ENCODE assay signal across 18 mouse cellular contexts in genomic region chr4:35177926-35178645, GRCm38 (mm10). TPM values are rescaled to one million over a fixed set of nuclear protein-coding genes. Genes with fewer than 3 reads are reported as not detected.
"Had no signal": no experiment of that assay in that cellular context is flagged by ENCODE, and none has a peak within 500 bp of the region (broad histone marks: within the 10 kb centered on the region; RNA-seq: fewer than 3 reads in every experiment).

No protein-coding gene starts in this region.

- H3K4me1 ChIP-seq: limb, embryonic 10.5 days; liver, embryonic 15.5 days had no signal

- H3K9ac ChIP-seq: liver, embryonic 15.5 days had no signal

- H3K27me3 ChIP-seq: liver, embryonic 15.5 days had no signal

- H3K4me3 ChIP-seq: left cerebral cortex, adult 2 months; limb, embryonic 10.5 days; liver, embryonic 15.5 days had no signal

- DNase-seq: kidney, postnatal 14 days; lung, adult 2 months; lung, postnatal 36 days; thymus, postnatal 14 days had no signal

- H3K9me3 ChIP-seq: limb, embryonic 10.5 days; liver, embryonic 15.5 days had no signal

- H3K4me2 ChIP-seq: liver, embryonic 11.5 days; liver, embryonic 15.5 days had no signal

- H3K36me3 ChIP-seq: limb, embryonic 10.5 days; liver, embryonic 15.5 days had no signal

- H3K27ac ChIP-seq: left cerebral cortex, adult 2 months; limb, embryonic 10.5 days; liver, embryonic 15.5 days; stomach, postnatal 0 days had no signal

- ATAC-seq: lung, postnatal 0 days; midbrain, embryonic 16.5 days had no signal

RNA-seq across cellular contexts. Expression of gene Ifnk, which starts 26.2 kb away (rescaled TPM):
- total RNA-seq: layer of hippocampus, adult 8-10 months; layer of hippocampus, postnatal 14 days; left cerebral cortex, adult 2 months; left cerebral cortex, postnatal 14 days; megakaryocyte progenitor cell, adult 5-6 weeks had no signal
- polyA plus RNA-seq: large intestine, adult 2 months; limb, embryonic 14.5 days; liver, embryonic 11.5 days; lung, adult 2 months; midbrain, embryonic 16.5 days; neural tube, embryonic 14.5 days had no signal
